Mouse (Mus musculus) heart, embryonic 14.5 days (tissue): ENCODE data around the gene Trim31. TPM values are rescaled to one million over a fixed set of nuclear protein-coding genes. Genes with fewer than 3 reads are reported as not detected.
A peak's percentile ranks its signal among the peaks of the same experiment; 100 is the strongest.

Experiments
- ATAC-seq: fragments of 200-750 bp; cut with Nextera tagmentation; 2 replicates; pipeline ENCODE4 v1.8.0; 2017; ENCODE audit warnings: low read depth, moderate TSS enrichment; ENCODE audit not compliant: insufficient number of reproducible peaks, insufficient read depth, low FRiP score
- H3K27ac ChIP-seq, 2 experiments: fragments of 200-500 bp in 1 of 2; fragments of 300-500 bp in 1 of 2; sonication (generic) in 1 of 2; replicated peaks in 1 of 2; 2 replicates each; pipeline ENCODE4 v1.5.1; 2012 to 2014; ENCODE audit warnings: low read depth in 2 of 2, low read length in 2 of 2, control low read depth in 1 of 2, mild to moderate bottlenecking in 1 of 2, mixed read lengths in 1 of 2; ENCODE audit not compliant: control insufficient read depth in 1 of 2, insufficient read depth in 1 of 2
- H3K27me3 ChIP-seq: fragments of 300-500 bp; sonication (generic); 2 replicates; pipeline ENCODE4 v1.6.1; 2014; ENCODE audit warnings: mild to moderate bottlenecking, low read length, control low read depth; ENCODE audit not compliant: control insufficient read depth, insufficient read depth
- H3K36me3 ChIP-seq: fragments of 300-500 bp; sonication (generic); 2 replicates; pipeline ENCODE4 v1.6.1; 2014; ENCODE audit warnings: mild to moderate bottlenecking, control low read depth, low read length, mixed read lengths; ENCODE audit not compliant: control insufficient read depth, insufficient read depth
- H3K4me1 ChIP-seq, 2 experiments: fragments of 200-500 bp in 1 of 2; fragments of 300-500 bp in 1 of 2; sonication (generic) in 1 of 2; 2 replicates each; pipeline ENCODE4 v1.6.1; 2012 to 2014; ENCODE audit warnings: low read length in 2 of 2, control low read depth in 1 of 2, mixed read lengths in 1 of 2; ENCODE audit not compliant: control insufficient read depth in 2 of 2, insufficient read depth in 2 of 2
- H3K4me2 ChIP-seq: fragments of 300-500 bp; sonication (generic); 2 replicates; pipeline ENCODE4 v1.6.1; 2014; ENCODE audit warnings: mild to moderate bottlenecking, low read length
- H3K4me3 ChIP-seq, 2 experiments: fragments of 200-500 bp in 1 of 2; fragments of 300-500 bp in 1 of 2; sonication (generic) in 1 of 2; 2 replicates each; pipeline ENCODE4 v1.5.1; 2012 to 2014; ENCODE audit warnings: low read length in 2 of 2, mild to moderate bottlenecking in 2 of 2, control low read depth in 1 of 2, low read depth in 1 of 2, moderate library complexity in 1 of 2; ENCODE audit not compliant: control insufficient read depth in 1 of 2, insufficient read depth in 1 of 2
- H3K9ac ChIP-seq: fragments of 300-500 bp; sonication (generic); 2 replicates; pipeline ENCODE4 v1.6.1; 2014; ENCODE audit warnings: mild to moderate bottlenecking, low read length
- H3K9me3 ChIP-seq: fragments of 300-500 bp; sonication (generic); 2 replicates; pipeline ENCODE4 v1.6.1; 2016; ENCODE audit warnings: low read length, control low read depth; ENCODE audit not compliant: control insufficient read depth
- WGBS: fragments of 180-500 bp; shearing (Covaris S2); extraction: QIAGEN DNeasy Blood & Tissue Kit; methylation state at CpG from one replicate; pipeline ENCODE4 v1.1.7; 2014; 5-methylcytosine and 5-hydroxymethylcytosine counted together
- polyA plus RNA-seq: library from polyadenylated mRNA; unstranded; fragments of >200 nt; fragmentation: Nextera tagmentation; extraction: Ambion mirVana; gene quantifications from 2 replicates; pipeline ENCODE4 v1.2.1, GENCODE M21; 2014

Trim31 gene
- polyA plus RNA-seq, 1 experiment from 2014 or later: not detected

DNA sequence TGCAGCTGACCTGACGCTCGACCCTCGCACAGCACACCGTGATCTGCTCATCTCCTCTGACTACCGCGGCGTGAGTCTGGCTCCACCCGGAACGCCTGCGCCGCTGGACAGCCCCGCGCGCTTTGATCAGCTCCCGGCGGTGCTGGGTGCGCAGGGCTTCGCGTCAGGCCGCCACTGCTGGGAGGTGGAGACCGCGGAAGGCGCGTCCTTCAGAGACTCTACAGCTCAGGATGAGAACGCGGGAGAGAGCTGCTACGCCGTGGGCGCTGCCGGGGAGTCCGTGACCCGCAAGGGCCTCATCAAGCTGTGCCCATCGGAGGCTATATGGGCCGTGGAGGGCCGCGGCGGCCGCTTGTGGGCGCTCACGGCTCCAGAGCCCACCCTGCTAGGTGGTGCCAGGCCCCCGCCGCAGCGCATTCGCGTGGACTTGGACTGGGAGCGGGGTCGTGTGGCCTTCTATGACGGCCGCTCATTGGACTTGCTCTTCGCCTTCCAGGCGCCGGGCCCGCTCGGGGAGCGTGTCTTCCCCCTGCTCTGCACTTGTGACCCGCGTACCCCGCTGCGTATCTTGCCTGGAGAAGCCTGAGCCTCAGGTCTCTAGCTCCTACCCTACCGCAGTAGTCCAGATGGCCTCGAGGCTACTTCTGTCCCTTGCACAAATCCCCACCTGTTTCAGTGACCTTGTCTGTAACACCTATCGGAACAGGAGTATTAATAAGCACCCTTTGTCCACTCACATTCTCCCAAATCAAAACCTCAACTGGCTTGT is 49.3 kb downstream of the Trim31 start:
- no peak; the same call in 1 of the 2 replicates for ATAC-seq

DNA sequence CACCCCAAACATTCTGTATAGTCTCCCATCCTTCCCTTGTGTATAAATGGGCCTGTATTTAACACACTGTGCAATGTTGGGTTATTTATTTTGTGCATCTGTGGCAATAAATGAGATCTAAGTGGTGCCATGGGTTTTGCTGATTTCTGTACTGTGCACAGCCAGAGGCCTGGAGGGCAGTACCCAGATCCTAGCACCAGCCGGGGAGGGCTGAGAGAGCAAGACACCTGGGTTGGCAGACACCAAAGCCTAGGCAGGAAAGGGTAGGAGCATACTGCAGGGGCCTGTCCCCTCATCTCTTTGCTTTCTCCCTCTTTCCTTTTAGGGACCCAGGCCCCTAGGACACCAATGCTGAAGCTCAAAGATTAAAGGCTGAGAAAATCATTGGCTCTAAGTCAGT is 50.4 kb downstream of the Trim31 start:
- Histone ChIP-seq H3K4me2 (no peak overlapping the region), H3K9me3 (no peaks in the 10 kb centered on the region), H3K27ac (no peak overlapping the region), H3K4me3 (no peak overlapping the region), H3K36me3 (peaks cover 12% of the 10 kb centered on the region), H3K4me1 (peaks cover 6 to 16% of the 10 kb centered on the region in 2 experiments), H3K27me3 (peaks cover 35% of the 10 kb centered on the region), H3K9ac (no peak overlapping the region)
- no peak for ATAC-seq
- WGBS: 78% methylated on average over 1 of the region's 1 CpGs

More for the DNA sequence above, 49.3 kb downstream of the Trim31 start:
- Histone ChIP-seq H3K36me3 (peaks cover 12% of the 10 kb centered on the region), H3K27me3 (peaks cover 45% of the 10 kb centered on the region), H3K4me1 (peaks cover 9 to 23% of the 10 kb centered on the region in 2 experiments), H3K4me3 (peak overlapping the region; percentile 48 to 57), H3K4me2 (peak overlapping the region; percentile 96), H3K9ac (peak overlapping the region; percentile 73), H3K9me3 (no peaks in the 10 kb centered on the region), H3K27ac (no peak overlapping the region)
- WGBS: 1% methylated on average over 57 of the region's 62 CpGs

DNA sequence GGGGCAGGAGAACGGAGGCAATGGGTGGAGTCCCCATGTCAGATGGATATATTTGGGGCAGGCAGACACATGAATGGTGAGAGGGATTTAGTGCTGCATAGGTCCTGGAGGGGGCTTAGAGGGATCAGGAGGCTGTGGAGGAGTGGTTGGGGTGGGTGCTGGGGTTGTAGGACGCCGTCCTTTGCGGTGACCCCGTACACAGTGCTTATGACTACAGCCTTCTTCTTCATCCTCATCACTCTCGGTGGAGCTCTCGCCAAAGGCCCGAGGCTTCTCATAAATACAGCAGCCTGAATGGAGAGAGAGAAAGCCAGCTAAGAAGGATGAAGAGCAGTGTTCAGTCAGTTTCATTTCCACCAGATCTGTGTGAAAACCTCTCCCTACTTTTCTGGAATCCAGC is 51.3 kb downstream of the Trim31 start:
- 97% methylated on average over 8 of the region's 8 CpGs for WGBS
- no peak for ATAC-seq
- H3K27ac ChIP-seq: no peak overlapping the region
- H3K27me3 ChIP-seq: peaks cover 25% of the 10 kb centered on the region
- no peak overlapping the region for H3K9ac ChIP-seq
- H3K4me1 ChIP-seq: peaks cover 6 to 15% of the 10 kb centered on the region in 2 experiments
- H3K4me3 ChIP-seq: no peak overlapping the region
- H3K36me3 ChIP-seq: peaks cover 22% of the 10 kb centered on the region
- no peaks in the 10 kb centered on the region for H3K9me3 ChIP-seq
- no peak overlapping the region for H3K4me2 ChIP-seq

DNA sequence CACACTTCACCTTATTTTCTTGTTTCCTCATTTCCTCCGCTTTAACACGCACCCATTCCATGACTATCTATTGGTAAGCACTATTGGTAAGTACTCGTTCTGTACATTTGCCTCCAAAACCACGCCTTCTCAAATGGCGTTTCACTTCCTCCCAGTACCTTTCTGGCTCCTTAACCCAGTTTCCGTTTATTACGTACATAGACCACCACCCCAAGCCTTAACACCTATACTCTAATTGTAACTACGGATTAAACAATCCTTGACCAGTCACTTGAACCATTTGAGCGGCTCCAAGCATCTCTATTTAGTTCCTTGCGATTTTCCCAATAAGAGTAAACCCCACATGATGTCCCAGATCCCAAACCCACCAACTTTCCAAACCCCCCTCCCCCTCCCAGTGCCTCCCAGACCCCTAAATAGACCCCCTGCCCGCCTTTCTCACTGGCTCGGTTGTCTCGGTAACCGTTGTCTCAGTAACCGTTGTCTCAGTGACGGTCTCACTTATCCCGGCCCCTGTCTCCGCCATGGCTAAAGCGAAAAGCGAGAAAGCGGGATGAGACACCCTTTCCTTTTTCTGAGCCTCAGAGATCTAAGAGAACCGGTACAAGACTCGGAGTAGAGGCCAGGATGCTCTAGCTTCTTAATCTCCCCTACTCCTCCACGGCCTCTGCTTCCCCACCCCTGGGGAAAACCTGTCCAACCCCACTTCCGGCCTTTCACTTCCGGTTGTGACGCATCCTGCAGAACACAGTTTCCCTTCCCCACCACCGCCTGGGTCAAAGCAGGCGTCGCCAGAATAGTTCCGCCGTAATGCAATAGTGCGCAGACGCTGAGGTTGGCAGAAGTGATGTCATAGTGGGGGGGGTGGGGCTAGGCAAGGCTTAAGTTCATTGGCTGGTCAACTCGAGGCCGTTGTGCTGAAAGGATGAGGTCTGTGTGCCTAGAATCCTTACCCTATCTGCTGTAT is 53.3 kb downstream of the Trim31 start, which contains the start of gene Ppp1r11:
TSS of gene Ppp1r11 (minus strand) at position 761 of the 967 bp plus-strand sequence.
- H3K27me3 ChIP-seq: peaks cover 5% of the 10 kb centered on the region
- peak within 1 kb of the TSS; percentile 80 for H3K9ac ChIP-seq
- 3% methylated on average over 36 of the region's 36 CpGs for WGBS
- peak within 1 kb of the TSS; percentile 62 to 64; a peak in 3 of 4 replicates for H3K27ac ChIP-seq
- peak; percentile 98 for ATAC-seq
- peak within 1 kb of the TSS; percentile 66 to 95 for H3K4me3 ChIP-seq
- H3K9me3 ChIP-seq: no peaks in the 10 kb centered on the region
- peaks cover 6 to 15% of the 10 kb centered on the region in 2 experiments for H3K4me1 ChIP-seq
- peak within 1 kb of the TSS; percentile 78 for H3K4me2 ChIP-seq
- H3K36me3 ChIP-seq: peaks cover 39% of the 10 kb centered on the region

DNA sequence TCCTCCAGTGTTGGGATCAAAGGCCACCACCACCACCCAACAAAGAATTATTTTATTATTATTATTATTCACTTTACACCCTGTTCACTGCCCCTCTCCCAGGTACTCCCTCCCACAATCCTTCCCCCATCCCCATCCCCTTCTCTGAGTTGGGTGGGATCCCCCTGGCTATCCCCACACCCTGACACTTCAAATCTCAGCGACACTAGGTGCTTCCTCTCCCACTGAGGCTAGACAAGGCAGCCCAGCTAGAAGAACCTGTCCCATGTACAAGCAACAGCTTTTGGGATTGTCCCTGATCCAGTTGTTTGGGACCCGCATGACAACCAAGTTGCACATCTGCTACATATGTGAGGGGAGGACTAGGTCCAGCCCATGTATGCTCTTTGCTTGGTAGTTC is 54.7 kb downstream of the Trim31 start:
- Histone ChIP-seq H3K27ac (no peak overlapping the region), H3K4me3 (no peak overlapping the region), H3K27me3 (no peaks in the 10 kb centered on the region), H3K36me3 (peaks cover 45% of the 10 kb centered on the region), H3K9ac (no peak overlapping the region), H3K4me2 (no peak overlapping the region), H3K4me1 (peaks cover 3 to 14% of the 10 kb centered on the region in 2 experiments), H3K9me3 (no peaks in the 10 kb centered on the region)
- 76% methylated on average over 2 of the region's 2 CpGs for WGBS
- no peak for ATAC-seq

DNA sequence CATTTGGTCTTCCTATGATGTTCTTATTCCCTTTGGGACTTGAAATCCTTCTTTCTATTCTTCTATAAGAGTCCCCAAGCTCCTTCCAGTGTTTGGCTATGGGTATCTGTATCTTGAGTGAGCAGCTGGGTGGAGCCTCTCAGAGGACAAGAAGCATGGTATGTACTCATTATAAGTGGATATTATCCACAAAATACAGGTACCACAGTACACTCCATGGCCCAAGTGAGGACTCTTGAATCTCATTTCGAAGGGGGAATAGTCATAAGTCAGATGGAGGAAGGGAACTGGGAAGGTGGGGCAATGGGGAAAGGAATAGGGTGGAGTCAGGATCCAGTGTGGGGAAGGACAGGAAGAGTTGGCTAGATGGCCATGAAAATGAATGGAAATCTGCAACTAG is 55.1 kb downstream of the Trim31 start:
- ATAC-seq: no peak
- H3K36me3 ChIP-seq: peaks cover 45% of the 10 kb centered on the region
- H3K9me3 ChIP-seq: no peaks in the 10 kb centered on the region
- H3K4me2 ChIP-seq: no peak overlapping the region
- H3K27me3 ChIP-seq: no peaks in the 10 kb centered on the region
- no peak overlapping the region for H3K27ac ChIP-seq
- peaks cover 4 to 14% of the 10 kb centered on the region in 2 experiments for H3K4me1 ChIP-seq
- H3K4me3 ChIP-seq: no peak overlapping the region
- WGBS: 88% methylated on average over 1 of the region's 1 CpGs
- H3K9ac ChIP-seq: no peak overlapping the region

DNA sequence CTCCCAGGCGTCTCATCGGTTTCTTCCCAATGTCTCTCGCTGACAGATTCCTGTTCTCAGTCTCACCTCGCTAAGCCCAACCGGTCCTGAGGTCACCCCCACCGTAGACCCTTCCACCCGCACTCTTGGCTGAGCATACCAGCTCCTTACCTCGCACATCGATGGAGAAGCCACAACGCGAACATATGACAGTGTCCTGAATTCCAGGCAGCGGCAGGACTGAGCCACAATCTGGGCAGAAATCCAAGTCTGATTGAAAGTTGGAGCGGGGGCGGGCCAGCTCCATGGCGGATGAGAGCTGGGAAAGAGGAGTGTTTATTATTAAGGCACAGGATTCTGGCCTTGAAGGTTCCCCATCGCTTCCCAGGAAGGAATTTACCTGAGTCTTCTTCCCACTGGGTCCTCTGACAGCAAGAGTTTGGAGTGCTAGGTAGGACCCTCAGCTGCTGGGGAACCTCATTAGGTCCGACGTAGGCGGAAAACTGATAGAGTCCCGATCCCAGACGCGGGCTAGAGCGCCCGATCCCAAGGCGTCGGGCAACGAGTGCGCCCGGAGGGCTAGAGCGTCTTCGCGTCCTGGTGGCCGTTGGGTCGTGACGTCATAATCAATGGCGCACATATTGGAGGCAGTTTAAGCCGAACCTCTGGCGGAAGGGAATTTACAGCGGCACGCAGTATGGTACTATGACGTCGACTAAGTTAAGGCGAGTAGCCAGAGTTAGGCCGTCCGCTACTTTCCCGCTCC is 60.3 kb downstream of the Trim31 start, which contains the start of the genes Znrd1 and Znrd1as:
TSS of gene Znrd1 (minus strand) at position 561 of the 745 bp plus-strand sequence.
TSS of gene Znrd1as (plus strand) at position 594 of the 745 bp plus-strand sequence.
- H3K27ac ChIP-seq: peak within 1 kb of the TSS; percentile 81 to 82
- H3K9ac ChIP-seq: peak within 1 kb of the TSS; percentile 76
- H3K9me3 ChIP-seq: no peaks in the 10 kb centered on the region
- peak within 1 kb of the TSS; percentile 79 for H3K4me2 ChIP-seq
- H3K36me3 ChIP-seq: peaks cover 34% of the 10 kb centered on the region
- H3K4me1 ChIP-seq: peaks cover 4 to 14% of the 10 kb centered on the region in 2 experiments
- H3K4me3 ChIP-seq: peak within 1 kb of the TSS; percentile 63 to 69
- peak; percentile 96 for ATAC-seq
- whole genome bisulfite sequencing: under 1% methylated on average over 46 of the region's 46 CpGs
- no peaks in the 10 kb centered on the region for H3K27me3 ChIP-seq
